Mouse (Mus musculus): Measurements from ENCODE around the gene Kcnb1. TPM values are rescaled to one million over a fixed set of nuclear protein-coding genes. Genes with fewer than 3 reads are reported as not detected.

The Kcnb1 gene
- polyA plus RNA-seq, 1 experiment from 2014 or later: 0.37 TPM

DNA sequence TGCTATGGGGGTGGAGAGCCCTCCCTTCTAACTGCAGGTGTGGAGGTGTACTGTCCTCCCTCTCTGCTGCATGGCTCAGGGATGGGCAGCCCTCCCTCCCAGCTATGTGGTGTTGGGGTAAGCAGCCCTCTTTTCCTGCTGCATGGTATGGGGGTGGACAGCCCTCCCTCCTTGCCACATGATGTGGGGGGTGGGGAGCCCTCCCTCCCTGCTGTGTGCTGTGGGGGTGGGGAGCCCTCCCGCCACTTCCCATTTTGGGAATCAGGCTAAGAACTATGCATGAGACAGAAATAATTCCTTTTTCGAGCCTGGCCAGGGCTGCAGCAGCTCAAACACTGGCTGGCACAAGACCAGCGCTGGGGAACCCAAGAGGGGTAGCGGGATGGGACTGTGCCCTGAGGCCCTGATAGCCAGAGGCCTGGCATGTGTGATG is 34.4 kb downstream of the Kcnb1 start:
- Histone ChIP-seq H3K9ac (no peak overlapping the region), H3K9me3 (ENCODE audit: low read depth, low read length) (no peaks in the 10 kb centered on the region), H3K36me3 (ENCODE audit: insufficient read depth) (no peaks in the 10 kb centered on the region), H3K4me3 (ENCODE audit: low read depth, low read length) (no peak overlapping the region), H3K27me3 (ENCODE audit: insufficient read depth, low read length) (no peaks in the 10 kb centered on the region), H3K4me1 (ENCODE audit: insufficient read depth) (no peaks in the 10 kb centered on the region), H3K27ac (ENCODE audit: low read depth) (0 out of 2 replicates have a peak overlapping the region, but pooled peaks have one; percentile 28), H3K4me2 (no peak overlapping the region)
- ATAC-seq (ENCODE audit: insufficient read depth) (peak; percentile 44; the same call in 1 of the 2 replicates), DNase-seq (peak; percentile 17)
- TF ChIP-seq CTCF (IDR thresholded peaks at IDR 0.05; ENCODE audit: low read depth): no peak
- WGBS: 48% methylated on average over 4 of the region's 4 CpGs

DNA sequence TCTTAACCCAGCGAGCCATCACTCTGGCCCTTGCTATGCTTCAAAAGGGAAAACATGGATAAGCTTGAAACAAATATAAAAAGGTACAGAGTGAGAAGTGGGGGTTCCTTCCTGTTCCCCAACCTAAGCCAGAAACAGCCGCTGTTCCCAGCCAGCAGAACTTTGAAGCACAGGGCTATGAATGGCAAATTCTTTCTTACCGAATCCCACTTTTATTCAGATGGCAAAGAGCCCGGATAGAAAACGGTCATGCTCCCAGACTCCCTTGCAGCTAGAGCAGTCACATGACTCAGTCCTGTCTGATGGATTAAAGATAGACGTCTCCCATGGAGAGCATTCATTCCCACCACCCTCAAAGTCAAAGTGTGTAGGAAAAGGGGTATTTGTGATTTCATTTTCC is 39.1 kb downstream of the Kcnb1 start:
- no peak for DNase-seq
- Histone ChIP-seq H3K4me2 (no peak overlapping the region), H3K27me3 (ENCODE audit: insufficient read depth, low read length) (no peaks in the 10 kb centered on the region), H3K4me1 (ENCODE audit: insufficient read depth) (no peaks in the 10 kb centered on the region; the same call in 1 of the 2 replicates), H3K9me3 (ENCODE audit: low read depth, low read length) (no peaks in the 10 kb centered on the region), H3K27ac (ENCODE audit: low read depth) (no peak overlapping the region), H3K4me3 (ENCODE audit: low read depth, low read length) (no peak overlapping the region), H3K36me3 (ENCODE audit: insufficient read depth) (no peaks in the 10 kb centered on the region), H3K9ac (no peak overlapping the region)
- no peak for ATAC-seq (ENCODE audit: insufficient read depth)
- no peak for TF ChIP-seq CTCF (IDR thresholded peaks at IDR 0.05; ENCODE audit: low read depth)
- WGBS: 93% methylated on average over 6 of the region's 6 CpGs

DNA sequence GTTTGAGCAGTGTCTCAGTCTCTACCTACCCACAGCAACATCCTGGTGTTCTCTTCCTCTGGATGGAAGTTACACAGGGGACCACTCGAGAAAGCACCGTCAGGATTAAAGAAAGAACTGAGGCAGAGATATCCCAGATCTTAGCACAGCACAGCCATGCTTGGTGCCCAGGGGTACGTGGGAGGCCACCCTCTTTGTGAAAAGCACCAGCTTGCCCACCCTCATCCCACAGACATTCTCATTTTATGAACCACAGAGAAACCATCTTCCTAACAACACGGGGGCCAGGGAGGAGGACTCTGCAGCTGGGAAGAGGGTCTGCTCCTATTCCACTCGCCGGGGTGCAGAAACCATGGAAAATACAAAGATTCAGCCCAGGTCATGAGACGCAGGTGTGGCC is 39.8 kb downstream of the Kcnb1 start:
- H3K4me1 ChIP-seq (ENCODE audit: insufficient read depth): no peaks in the 10 kb centered on the region; the same call in 1 of the 2 replicates
- 91% methylated on average over 7 of the region's 7 CpGs for WGBS
- no peaks in the 10 kb centered on the region for H3K36me3 ChIP-seq (ENCODE audit: insufficient read depth)
- H3K27me3 ChIP-seq (ENCODE audit: insufficient read depth, low read length): no peaks in the 10 kb centered on the region
- H3K4me2 ChIP-seq: no peak overlapping the region
- no peak overlapping the region for H3K4me3 ChIP-seq (ENCODE audit: low read depth, low read length)
- no peak overlapping the region for H3K9ac ChIP-seq
- no peak for TF ChIP-seq CTCF (IDR thresholded peaks at IDR 0.05; ENCODE audit: low read depth)
- no peak for ATAC-seq (ENCODE audit: insufficient read depth)
- no peaks in the 10 kb centered on the region for H3K9me3 ChIP-seq (ENCODE audit: low read depth, low read length)
- no peak overlapping the region for H3K27ac ChIP-seq (ENCODE audit: low read depth)
- DNase-seq: no peak

DNA sequence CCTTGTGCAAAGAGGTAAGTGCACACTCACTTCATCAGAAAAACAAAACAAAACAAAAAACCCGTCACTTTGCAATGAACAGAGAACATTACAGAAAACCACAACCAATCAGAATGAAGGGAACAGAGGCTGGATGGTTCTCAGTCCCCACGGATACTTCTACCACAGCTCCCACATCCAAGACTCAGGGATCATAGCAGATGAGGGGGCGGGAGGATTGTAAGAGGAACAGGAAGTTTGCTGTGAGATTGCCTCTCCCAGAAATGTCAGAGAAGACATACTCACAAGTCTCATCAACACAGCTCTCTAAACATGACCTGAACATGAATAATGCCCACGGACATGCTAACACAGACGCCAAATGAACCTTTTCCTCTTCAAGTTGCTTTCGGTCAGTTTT is 40.9 kb downstream of the Kcnb1 start:
- H3K27ac ChIP-seq (ENCODE audit: low read depth): no peak overlapping the region
- H3K36me3 ChIP-seq (ENCODE audit: insufficient read depth): no peaks in the 10 kb centered on the region
- H3K9ac ChIP-seq: no peak overlapping the region
- WGBS: 80% methylated on average over 6 of the region's 6 CpGs
- no peak for ATAC-seq (ENCODE audit: insufficient read depth)
- no peaks in the 10 kb centered on the region for H3K27me3 ChIP-seq (ENCODE audit: insufficient read depth, low read length)
- no peaks in the 10 kb centered on the region for H3K9me3 ChIP-seq (ENCODE audit: low read depth, low read length)
- TF ChIP-seq CTCF (IDR thresholded peaks at IDR 0.05; ENCODE audit: low read depth): no peak
- DNase-seq: no peak
- H3K4me3 ChIP-seq (ENCODE audit: low read depth, low read length): no peak overlapping the region
- no peak overlapping the region for H3K4me2 ChIP-seq
- H3K4me1 ChIP-seq (ENCODE audit: insufficient read depth): no peaks in the 10 kb centered on the region; the same call in 1 of the 2 replicates

DNA sequence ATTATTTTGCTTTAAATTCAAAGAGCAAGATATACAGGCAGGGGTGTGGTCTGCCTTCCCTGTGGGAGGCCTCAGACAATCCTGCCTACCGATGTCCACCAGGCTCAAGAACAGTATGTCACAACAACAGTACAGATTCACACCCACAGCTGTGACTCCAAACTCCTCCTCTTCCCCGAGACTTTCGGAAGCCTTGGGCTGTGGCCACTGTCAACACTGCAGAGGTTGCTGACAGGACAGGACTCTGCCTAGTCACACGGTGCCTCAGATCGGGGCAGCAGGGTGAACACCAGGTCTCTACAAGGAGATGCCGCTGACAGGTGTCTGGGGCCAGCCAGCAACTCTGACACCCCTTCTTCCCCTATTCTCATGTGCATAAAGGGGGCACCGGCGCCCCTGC is 42.2 kb downstream of the Kcnb1 start:
- 51% methylated on average over 8 of the region's 8 CpGs for WGBS
- Histone ChIP-seq H3K27me3 (ENCODE audit: insufficient read depth, low read length) (no peaks in the 10 kb centered on the region), H3K4me1 (ENCODE audit: insufficient read depth) (no peaks in the 10 kb centered on the region; the same call in 1 of the 2 replicates), H3K27ac (ENCODE audit: low read depth) (no peak overlapping the region), H3K9ac (no peak overlapping the region), H3K4me2 (no peak overlapping the region), H3K4me3 (ENCODE audit: low read depth, low read length) (no peak overlapping the region), H3K9me3 (ENCODE audit: low read depth, low read length) (no peaks in the 10 kb centered on the region), H3K36me3 (ENCODE audit: insufficient read depth) (no peaks in the 10 kb centered on the region)
- TF ChIP-seq CTCF (IDR thresholded peaks at IDR 0.05; ENCODE audit: low read depth): no peak
- ATAC-seq (ENCODE audit: insufficient read depth): no peak
- DNase-seq: no peak

DNA sequence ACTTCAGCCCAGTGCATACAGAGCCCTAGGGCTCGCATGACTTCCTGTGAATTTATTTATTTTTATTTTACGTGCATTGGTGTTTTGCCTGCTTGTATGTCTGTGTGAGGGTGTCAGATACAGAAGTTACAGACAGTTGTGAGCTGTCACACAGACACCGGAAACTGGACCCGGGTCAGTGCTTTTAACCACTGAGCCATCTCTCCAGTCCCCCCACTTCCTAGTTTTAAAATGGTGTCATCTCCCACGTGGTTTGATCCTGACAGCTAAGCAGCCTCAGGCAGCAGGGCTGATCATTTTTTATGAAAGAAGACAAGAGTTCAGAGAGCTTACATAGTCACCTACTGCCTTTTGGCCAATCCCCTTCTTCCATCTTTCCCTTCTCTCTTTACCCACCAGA is 44.1 kb downstream of the Kcnb1 start:
- Histone ChIP-seq H3K4me1 (ENCODE audit: insufficient read depth) (no peaks in the 10 kb centered on the region; the same call in 1 of the 2 replicates), H3K9me3 (ENCODE audit: low read depth, low read length) (no peaks in the 10 kb centered on the region), H3K9ac (no peak overlapping the region), H3K36me3 (ENCODE audit: insufficient read depth) (no peaks in the 10 kb centered on the region), H3K4me2 (no peak overlapping the region), H3K4me3 (ENCODE audit: low read depth, low read length) (no peak overlapping the region), H3K27ac (ENCODE audit: low read depth) (no peak overlapping the region), H3K27me3 (ENCODE audit: insufficient read depth, low read length) (no peaks in the 10 kb centered on the region)
- TF ChIP-seq CTCF (IDR thresholded peaks at IDR 0.05; ENCODE audit: low read depth): no peak
- ATAC-seq (ENCODE audit: insufficient read depth) (no peak), DNase-seq (no peak)
- WGBS: 41% methylated on average over 5 of the region's 5 CpGs

DNA sequence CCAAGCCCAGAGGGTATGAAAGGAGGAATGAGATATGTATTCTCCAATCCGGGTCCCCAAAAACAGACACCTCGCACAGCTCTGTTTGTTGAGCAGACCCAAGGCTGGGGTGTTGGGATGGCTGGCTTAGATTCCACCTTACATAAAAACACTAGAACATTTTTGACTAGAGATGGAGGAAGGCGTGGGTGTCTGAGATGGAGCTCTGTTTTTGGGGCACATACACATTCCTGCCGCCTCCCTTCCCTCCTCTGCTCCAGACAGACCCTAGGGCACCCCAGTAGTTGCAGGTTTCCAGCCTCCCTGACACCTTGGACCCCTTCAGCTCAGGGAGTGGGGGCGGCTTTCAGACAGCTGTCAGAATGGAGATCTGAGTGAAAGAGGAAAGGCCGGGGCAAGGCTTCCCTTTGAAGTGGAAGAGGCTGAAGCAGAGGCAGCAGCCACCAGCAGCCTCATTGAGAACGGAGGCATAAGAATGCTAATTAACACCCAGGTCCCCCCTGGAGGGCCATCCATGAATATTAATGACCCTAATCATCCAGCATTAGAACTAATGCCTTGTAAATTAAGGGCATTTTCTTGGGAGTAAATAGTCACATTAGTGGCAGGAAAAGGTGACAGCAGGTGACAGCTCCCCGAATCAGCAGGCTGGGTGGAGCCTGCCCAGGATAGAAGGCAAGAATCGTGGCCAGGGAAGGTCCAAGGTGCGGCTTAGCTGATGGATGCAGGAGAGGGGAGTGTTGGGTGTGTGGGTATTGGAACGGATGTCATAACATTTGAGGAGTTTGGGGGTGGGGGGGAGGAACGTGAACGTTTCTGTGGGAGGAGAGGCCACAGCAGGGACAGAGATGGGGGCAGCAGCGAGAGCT is 45.3 kb downstream of the Kcnb1 start:
- Histone ChIP-seq H3K4me1 (ENCODE audit: insufficient read depth) (no peaks in the 10 kb centered on the region; the same call in 1 of the 2 replicates), H3K9me3 (ENCODE audit: low read depth, low read length) (no peaks in the 10 kb centered on the region), H3K27me3 (ENCODE audit: insufficient read depth, low read length) (no peaks in the 10 kb centered on the region), H3K27ac (ENCODE audit: low read depth) (no peak overlapping the region), H3K4me3 (ENCODE audit: low read depth, low read length) (no peak overlapping the region), H3K36me3 (ENCODE audit: insufficient read depth) (no peaks in the 10 kb centered on the region), H3K9ac (no peak overlapping the region), H3K4me2 (no peak overlapping the region)
- ATAC-seq (ENCODE audit: insufficient read depth): no peak
- 11% methylated on average over 14 of the region's 14 CpGs for WGBS
- no peak for DNase-seq
- no peak for TF ChIP-seq CTCF (IDR thresholded peaks at IDR 0.05; ENCODE audit: low read depth)

Data from lung, embryonic 14.5 days (tissue).